Mouse (Mus musculus) spleen, postnatal 36 days (tissue): Measurements from ENCODE around the gene Adamts8.

Source experiments
- DNase-seq, 2 experiments: peaks; one replicate each; pipeline ENCODE4 v3.0.0; 2022; ENCODE audit warnings: low spot score in 2 of 2, mixed read lengths in 1 of 2

The Adamts8 gene

GRCm38 (mm10) chr9:30922197-30922894 is 20.0 kb upstream of the Adamts8 start, which contains the start of gene Adamts15:
Gene Adamts15, minus strand, starts transcription at chr9:30922452.
- DNase-seq: no peak

- no peak for DNase-seq
Measured at GRCm38 (mm10) chr9:30928759-30929158, 13.6 kb upstream of the Adamts8 start.

GRCm38 (mm10) chr9:30932346-30932745 is 10.0 kb upstream of the Adamts8 start:
- no peak for DNase-seq

- no peak for DNase-seq
Measured at GRCm38 (mm10) chr9:30934827-30935226, 7.5 kb upstream of the Adamts8 start.

GRCm38 (mm10) chr9:30936674-30937438 is 5.5 kb upstream of the Adamts8 start:
- DNase-seq: no peak

- DNase-seq: peak in 1 of 2 experiments; percentile 20
Measured at GRCm38 (mm10) chr9:30940328-30940727, 2.0 kb upstream of the Adamts8 start.

GRCm38 (mm10) chr9:30943341-30943740 is 979 bp downstream of the Adamts8 start:
- DNase-seq: no peak

- no peak for DNase-seq
Measured at GRCm38 (mm10) chr9:30944234-30944633, 1.9 kb downstream of the Adamts8 start.

GRCm38 (mm10) chr9:30945276-30945675 is 2.9 kb downstream of the Adamts8 start:
- no peak for DNase-seq

- no peak for DNase-seq
Measured at GRCm38 (mm10) chr9:30949422-30949821, 7.1 kb downstream of the Adamts8 start.

- DNase-seq: no peak
Measured at GRCm38 (mm10) chr9:30949971-30950370, 7.6 kb downstream of the Adamts8 start.

GRCm38 (mm10) chr9:30950592-30950991 is 8.2 kb downstream of the Adamts8 start:
- no peak for DNase-seq

- DNase-seq: no peak
Measured at GRCm38 (mm10) chr9:30951461-30951860, 9.1 kb downstream of the Adamts8 start.

- DNase-seq: no peak
Measured at GRCm38 (mm10) chr9:30953287-30953686, 10.9 kb downstream of the Adamts8 start.

GRCm38 (mm10) chr9:30955246-30955645 is 12.9 kb downstream of the Adamts8 start:
- DNase-seq: no peak

GRCm38 (mm10) chr9:30963780-30964179 is 21.4 kb downstream of the Adamts8 start:
- no peak for DNase-seq

- DNase-seq: no peak
Measured at GRCm38 (mm10) chr9:30964685-30965084, 22.3 kb downstream of the Adamts8 start.

- no peak for DNase-seq
Measured at GRCm38 (mm10) chr9:30966881-30967280, 24.5 kb downstream of the Adamts8 start.

- DNase-seq: no peak
Measured at GRCm38 (mm10) chr9:30968130-30968529, 25.8 kb downstream of the Adamts8 start.

- DNase-seq: no peak
Measured at GRCm38 (mm10) chr9:30970001-30970400, 27.6 kb downstream of the Adamts8 start.

- no peak for DNase-seq
Measured at GRCm38 (mm10) chr9:30971967-30972366, 29.6 kb downstream of the Adamts8 start.

- DNase-seq: no peak
Measured at GRCm38 (mm10) chr9:30976339-30977023, 34.1 kb downstream of the Adamts8 start.
